Mouse (Mus musculus) bone marrow, adult 2 months (tissue): ENCODE data around the gene Uchl4. TPM values are rescaled to one million over a fixed set of nuclear protein-coding genes. Genes with fewer than 3 reads are reported as not detected.

Source experiments
- H3K27ac ChIP-seq: fragments of 200-500 bp; 2 replicates; pipeline ENCODE4 v1.5.1; 2012; ENCODE audit warnings: low read depth, mild to moderate bottlenecking, control low read depth, inconsistent platforms, low read length; ENCODE audit not compliant: control insufficient read depth, poor library complexity, insufficient read depth
- H3K4me1 ChIP-seq: fragments of 200-500 bp; 2 replicates; pipeline ENCODE4 v1.6.1; 2011; ENCODE audit warnings: low read length; ENCODE audit not compliant: control insufficient read depth, insufficient read depth
- H3K4me3 ChIP-seq: fragments of 200-500 bp; replicated peaks from 2 replicates; pipeline ENCODE3; 2011; ENCODE audit warnings: mild to moderate bottlenecking, low read depth, low read length, control low read depth; ENCODE audit not compliant: control insufficient read depth
- CTCF ChIP-seq: fragments of 200-500 bp; IDR thresholded peaks from 2 replicates; pipeline ENCODE4 v1.5.1; 2011; ENCODE audit warnings: low read length, control low read depth; ENCODE audit not compliant: control insufficient read depth, insufficient read depth
- POLR2A ChIP-seq: fragments of 200-500 bp; IDR thresholded peaks from 2 replicates; pipeline ENCODE4 v1.6.1; 2011; ENCODE audit warnings: low read depth, mild to moderate bottlenecking, control low read depth, low read length, borderline replicate concordance; ENCODE audit not compliant: control insufficient read depth
- WGBS: fragments of 180-500 bp; shearing (Covaris S2); methylation state at CpG from one replicate; pipeline ENCODE4 v1.1.7; 2018; 5-methylcytosine and 5-hydroxymethylcytosine counted together
- polyA plus RNA-seq: library from polyadenylated mRNA; stranded (reverse); fragments of >200 nt; gene quantifications from 2 replicates; pipeline ENCODE4 v1.2.4, GENCODE M21; 2011; ENCODE audit warnings: low replicate concordance; ENCODE audit not compliant: missing spikeins, insufficient read depth, insufficient read length

The Uchl4 gene
- polyA plus RNA-seq, 1 experiment = not detected

GRCm38 (mm10) chr9:64240681-64241080, 5.7 kb downstream of the Uchl4 start:
- H3K27ac ChIP-seq = no peak overlapping the region
- 56% methylated on average over 8 of the region's 8 CpGs for WGBS

GRCm38 (mm10) chr9:64242381-64242831, 7.4 kb downstream of the Uchl4 start:
- 21% methylated on average over 6 of the region's 6 CpGs for WGBS
- TF ChIP-seq CTCF (no peak), POLR2A (no peak)
- Histone ChIP-seq H3K4me1 (peaks cover 3% of the 10 kb centered on the region), H3K27ac (peak overlapping the region; percentile 70), H3K4me3 (no peak overlapping the region)

More at GRCm38 (mm10) chr9:64240681-64241080, 5.7 kb downstream of the Uchl4 start:
- H3K4me3 ChIP-seq = no peak overlapping the region
- H3K4me1 ChIP-seq = peaks cover 3% of the 10 kb centered on the region
- TF ChIP-seq CTCF (no peak), POLR2A (no peak)

GRCm38 (mm10) chr9:64249371-64249770, 14.4 kb downstream of the Uchl4 start:
- no peak overlapping the region for H3K27ac ChIP-seq
- H3K4me1 ChIP-seq = peaks cover 1% of the 10 kb centered on the region
- no peak overlapping the region for H3K4me3 ChIP-seq
- TF ChIP-seq CTCF (no peak), POLR2A (no peak)
- WGBS = 19% methylated on average over 1 of the region's 1 CpGs

GRCm38 (mm10) chr9:64250111-64250730, 15.2 kb downstream of the Uchl4 start:
- TF ChIP-seq CTCF (no peak), POLR2A (no peak)
- H3K4me1 ChIP-seq = no peaks in the 10 kb centered on the region; the same call in 1 of the 2 replicates
- no peak overlapping the region for H3K27ac ChIP-seq
- no peak overlapping the region for H3K4me3 ChIP-seq

GRCm38 (mm10) chr9:64252591-64253020, 17.6 kb downstream of the Uchl4 start:
- Histone ChIP-seq H3K4me1 (no peaks in the 10 kb centered on the region; the same call in 1 of the 2 replicates), H3K4me3 (peak overlapping the region; percentile 83), H3K27ac (peak overlapping the region; percentile 95)
- under 1% methylated on average over 16 of the region's 16 CpGs for WGBS
- no peak for TF ChIP-seq POLR2A
- no peak for TF ChIP-seq CTCF

GRCm38 (mm10) chr9:64253021-64253904, 18.3 kb downstream of the Uchl4 start, which contains the start of gene Map2k1:
Map2k1 (minus strand) TSS chr9:64253631.
- whole genome bisulfite sequencing = under 1% methylated on average over 89 of the region's 89 CpGs
- Histone ChIP-seq H3K4me3 (peak within 1 kb of the TSS; percentile 83), H3K4me1 (no peaks in the 10 kb centered on the region; the same call in 1 of the 2 replicates), H3K27ac (peak within 1 kb of the TSS; percentile 95)
- TF ChIP-seq POLR2A (peak; percentile 98), CTCF (peak; percentile 77)

- 30% methylated on average over 3 of the region's 3 CpGs for WGBS
- no peaks in the 10 kb centered on the region; the same call in 1 of the 2 replicates for H3K4me1 ChIP-seq
- H3K27ac ChIP-seq = no peak overlapping the region
- no peak overlapping the region for H3K4me3 ChIP-seq
- no peak for TF ChIP-seq POLR2A
- no peak for TF ChIP-seq CTCF
Measured at GRCm38 (mm10) chr9:64255422-64255821, 20.4 kb downstream of the Uchl4 start.

GRCm38 (mm10) chr9:64256204-64256603, 21.2 kb downstream of the Uchl4 start:
- Histone ChIP-seq H3K4me1 (no peaks in the 10 kb centered on the region; the same call in 1 of the 2 replicates), H3K4me3 (no peak overlapping the region), H3K27ac (no peak overlapping the region)
- TF ChIP-seq POLR2A (no peak), CTCF (no peak)
- WGBS = 87% methylated on average over 3 of the region's 3 CpGs
